Mouse (Mus musculus) CH12.LX (cell line): Measurements from ENCODE around the gene Apoc2. TPM values are rescaled to one million over a fixed set of nuclear protein-coding genes. Genes with fewer than 3 reads are reported as not detected.

Source experiments
- DNase-seq: peaks from one replicate; pipeline ENCODE4 v3.0.0-alpha.2; 2013; ENCODE audit errors: extremely low read depth
- H3K27ac ChIP-seq: 2 replicates; pipeline ENCODE4 v1.5.1; 2012; ENCODE audit warnings: low read depth, mild to moderate bottlenecking, control low read depth, moderate library complexity; ENCODE audit not compliant: insufficient read depth
- H3K27me3 ChIP-seq: replicated peaks from 2 replicates; pipeline ENCODE3; 2012; ENCODE audit warnings: inconsistent platforms
- H3K36me3 ChIP-seq, 2 experiments: replicated peaks in 1 of 2; 2 replicates each; pipeline versions ENCODE3 to v1.6.1; 2012; ENCODE audit warnings: inconsistent platforms in 1 of 2, low read length in 1 of 2, mild to moderate bottlenecking in 1 of 2, mixed read lengths in 1 of 2, moderate library complexity in 1 of 2; ENCODE audit not compliant: control insufficient read depth in 1 of 2, insufficient read depth in 1 of 2
- H3K4me1 ChIP-seq, 2 experiments: 2 replicates each; pipeline ENCODE4 v1.6.1; 2012; ENCODE audit warnings: inconsistent platforms in 1 of 2, moderate library complexity in 1 of 2; ENCODE audit not compliant: insufficient read depth in 2 of 2, control insufficient read depth in 1 of 2
- H3K4me2 ChIP-seq: 2 replicates; pipeline ENCODE4 v1.6.1; 2012; ENCODE audit warnings: low read depth, mild to moderate bottlenecking, control low read depth; ENCODE audit not compliant: poor library complexity, insufficient read depth, severe bottlenecking
- H3K4me3 ChIP-seq, 3 experiments: fragments of 150-350 bp in 1 of 3; sonication (generic) in 1 of 3; replicated peaks in 1 of 3; 2 replicates each; pipeline versions ENCODE3 to v1.5.1; 2011 to 2012; ENCODE audit warnings: low read depth in 2 of 3, low read length in 2 of 3, mild to moderate bottlenecking in 2 of 3, moderate library complexity in 2 of 3, control low read depth in 1 of 3, improper control_type of control experiment in 1 of 3, inconsistent platforms in 1 of 3, mixed read lengths in 1 of 3; ENCODE audit not compliant: poor library complexity in 1 of 3
- H3K79me2 ChIP-seq: replicated peaks from 2 replicates; pipeline ENCODE4 v1.6.1; 2012; ENCODE audit warnings: mild to moderate bottlenecking, moderate library complexity; ENCODE audit not compliant: control insufficient read depth, poor library complexity, insufficient read depth, severe bottlenecking; ENCODE audit errors: extremely low read depth
- H3K9ac ChIP-seq: 2 replicates; pipeline ENCODE4 v1.6.1; 2012; ENCODE audit warnings: low read depth, mild to moderate bottlenecking, control low read depth, moderate library complexity; ENCODE audit not compliant: insufficient read depth
- H3K9me3 ChIP-seq: replicated peaks from 2 replicates; pipeline ENCODE3; 2012; ENCODE audit warnings: low read length, inconsistent platforms, mixed read lengths
- ELF1 ChIP-seq: IDR thresholded peaks from 2 replicates; pipeline ENCODE4 v1.6.1; 2014; ENCODE audit warnings: low read depth, mild to moderate bottlenecking, inconsistent platforms, low read length, improper control_type of control experiment
- EP300 ChIP-seq: IDR thresholded peaks from 2 replicates; pipeline ENCODE4 v1.6.1; 2011; ENCODE audit warnings: low read length, improper control_type of control experiment
- ETS1 ChIP-seq: conservative IDR thresholded peaks from 2 replicates; pipeline ENCODE4 v1.6.1; 2012; ENCODE audit warnings: low read depth, mild to moderate bottlenecking, inconsistent platforms, low read length, improper control_type of control experiment, moderate library complexity
- IRF4 ChIP-seq: IDR thresholded peaks from 2 replicates; pipeline ENCODE4 v1.6.1; 2014; ENCODE audit warnings: low read depth, mild to moderate bottlenecking, inconsistent platforms, low read length, improper control_type of control experiment
- JUN ChIP-seq: IDR thresholded peaks from 2 replicates; pipeline ENCODE4 v1.6.1; 2011; ENCODE audit warnings: low read depth, mild to moderate bottlenecking, low read length, improper control_type of control experiment, moderate library complexity; ENCODE audit not compliant: insufficient read depth
- KAT2A ChIP-seq: IDR thresholded peaks from 2 replicates; pipeline ENCODE4 v1.6.1; 2012; ENCODE audit warnings: low read length, improper control_type of control experiment, inconsistent platforms; ENCODE audit not compliant: insufficient replicate concordance
- MAX ChIP-seq: IDR thresholded peaks from 2 replicates; pipeline ENCODE4 v1.6.1; 2011; ENCODE audit warnings: low read length, improper control_type of control experiment
- MAZ ChIP-seq: IDR thresholded peaks from 2 replicates; pipeline ENCODE4 v1.6.1; 2012; ENCODE audit warnings: low read depth, mild to moderate bottlenecking, inconsistent platforms, low read length, improper control_type of control experiment, moderate library complexity
- MEF2A ChIP-seq: IDR thresholded peaks from 2 replicates; pipeline ENCODE4 v1.6.1; 2014; ENCODE audit warnings: low read depth, mild to moderate bottlenecking, inconsistent platforms, low read length, improper control_type of control experiment, borderline replicate concordance
- MXI1 ChIP-seq: IDR thresholded peaks from 2 replicates; pipeline ENCODE4 v1.6.1; 2011; ENCODE audit warnings: mild to moderate bottlenecking, low read depth, low read length, improper control_type of control experiment
- NELFE ChIP-seq: IDR thresholded peaks from 2 replicates; pipeline ENCODE4 v1.6.1; 2011; ENCODE audit warnings: low read depth, low read length, improper control_type of control experiment
- PAX5 ChIP-seq: IDR thresholded peaks from 2 replicates; pipeline ENCODE4 v1.6.1; 2012; ENCODE audit warnings: low read length, inconsistent platforms, mixed read lengths
- POLR2A ChIP-seq: IDR thresholded peaks from 2 replicates; pipeline ENCODE4 v1.6.1; 2011; ENCODE audit warnings: low read depth, mild to moderate bottlenecking, improper control_type of control experiment, low read length
- RAD21 ChIP-seq: IDR thresholded peaks from 2 replicates; pipeline ENCODE4 v1.6.1; 2011; ENCODE audit warnings: low read depth, mild to moderate bottlenecking, low read length, improper control_type of control experiment, moderate library complexity
- TBP ChIP-seq: conservative IDR thresholded peaks from 2 replicates; pipeline ENCODE4 v1.6.1; 2011; ENCODE audit warnings: low read depth, low read length, improper control_type of control experiment
- UBTF ChIP-seq: IDR thresholded peaks from 2 replicates; pipeline ENCODE4 v1.6.1; 2012; ENCODE audit warnings: low read depth, mild to moderate bottlenecking, inconsistent platforms, low read length, improper control_type of control experiment, moderate library complexity
- ZC3H11A ChIP-seq: IDR thresholded peaks from 2 replicates; pipeline ENCODE4 v1.6.1; 2012; ENCODE audit warnings: low read depth, mild to moderate bottlenecking, inconsistent platforms, low read length, improper control_type of control experiment
- ZMIZ1 ChIP-seq: IDR thresholded peaks from 2 replicates; pipeline ENCODE4 v1.6.1; 2012; ENCODE audit warnings: low read depth, mild to moderate bottlenecking, inconsistent platforms, low read length, improper control_type of control experiment
- dilution Hi-C: fragments of 300-500 bp; cut with MboI; formaldehyde crosslinking; loops from 2 replicates; pipeline ENCODE4 v1.14.3; 2020; ENCODE audit warnings: low sequenced_read_pairs; ENCODE audit not compliant: extremely low pct_unique_long_range_greater_than_20kb, extremely low pct_ligation_motif_present
- in situ Hi-C: fragments of 300-500 bp; cut with MboI; formaldehyde crosslinking; loops from 3 replicates; pipeline ENCODE4 v1.14.3; 2019; ENCODE audit warnings: low sequenced_read_pairs, low pct_ligation_motif_present, low pct_unique_long_range_greater_than_20kb, mixed read lengths
- polyA plus RNA-seq: library from polyadenylated mRNA; unstranded; fragments of >175 nt; gene quantifications from 2 replicates; pipeline ENCODE4 v1.2.1, GENCODE M21; 2012; ENCODE audit warnings: low read depth; ENCODE audit not compliant: insufficient read length
- total RNA-seq, 2 experiments: library from RNA; depleted of rRNA; stranded (reverse); fragments of 300-350 nt in 1 of 2; fragments of >200 nt in 1 of 2; gene quantifications; 2 replicates each; pipeline ENCODE4 v1.2.3; 2012 to 2014

The Apoc2 gene
- total and polyA plus RNA-seq, 3 experiments: not detected

DNA sequence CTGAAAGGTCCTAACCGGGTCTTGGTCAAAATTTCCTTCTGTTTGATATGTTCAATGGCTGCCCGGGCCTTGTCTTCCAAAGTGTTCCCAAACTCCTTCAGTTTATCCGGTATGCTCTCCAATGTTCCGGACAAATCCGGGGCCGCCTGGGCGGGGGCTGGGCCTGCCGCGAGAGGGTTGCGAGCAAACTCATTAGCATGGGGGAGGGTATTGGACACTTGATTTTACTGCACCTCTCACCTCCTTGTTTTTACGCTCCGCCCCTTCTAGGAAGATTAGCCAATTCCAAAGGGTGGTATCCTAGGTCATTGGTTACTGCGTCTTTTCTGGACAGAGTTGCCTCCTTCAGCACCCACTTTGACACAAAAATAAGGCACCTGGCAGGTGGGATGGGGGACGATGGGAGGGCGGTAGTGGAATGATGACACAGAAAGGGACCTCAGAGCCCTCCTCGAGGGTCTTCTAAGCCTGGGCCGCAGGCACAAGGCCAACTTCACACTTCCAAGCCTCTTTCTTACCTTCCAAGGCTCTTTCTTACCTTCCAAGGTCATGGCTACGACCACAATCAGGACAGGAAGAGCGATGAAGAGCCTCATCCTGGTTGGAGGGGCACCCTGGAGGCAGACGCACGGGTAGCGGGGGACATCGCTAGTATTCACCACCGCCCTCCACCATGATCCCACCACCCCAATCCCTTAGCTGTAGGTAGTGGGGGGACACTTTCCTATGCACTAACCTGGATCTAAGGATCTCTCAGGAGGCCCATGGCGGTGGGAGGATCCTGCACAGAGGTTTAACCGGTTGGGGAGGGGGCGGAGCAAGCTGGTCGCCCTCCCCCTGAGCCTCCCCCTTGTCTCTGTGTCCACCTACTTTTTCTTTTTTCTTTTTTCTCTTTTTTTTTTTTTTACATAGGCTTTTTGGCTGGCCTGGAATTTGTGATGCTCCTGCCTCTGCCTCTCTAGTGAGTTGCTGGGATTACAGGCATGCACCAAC is 14.4 kb upstream of the Apoc2 start, which contains the start of gene Apoc1:
Apoc1 (minus strand) TSS at position 788 of the 993 bp plus-strand sequence.
- Histone ChIP-seq H3K9ac (no peak within 1 kb of the TSS), H3K4me3 (no peak within 1 kb of the TSS), H3K27me3 (no peaks in the 10 kb centered on the region), H3K27ac (no peak within 1 kb of the TSS), H3K4me1 (0 out of 4 replicates have a peak, but pooled peaks cover 0 to under 1% of the 10 kb centered on the region in 2 experiments), H3K79me2 (no peaks in the 10 kb centered on the region), H3K9me3 (peaks cover 5% of the 10 kb centered on the region), H3K36me3 (peaks cover 10 to 14% of the 10 kb centered on the region in 2 experiments), H3K4me2 (no peak within 1 kb of the TSS)
- in situ Hi-C loops (no loop called here), dilution Hi-C loops (no loop called here)
- no peak for TF ChIP-seq MAX
- no peak for TF ChIP-seq MXI1
- no peak for TF ChIP-seq TBP
- TF ChIP-seq POLR2A: no peak
- DNase-seq: no peak

DNA sequence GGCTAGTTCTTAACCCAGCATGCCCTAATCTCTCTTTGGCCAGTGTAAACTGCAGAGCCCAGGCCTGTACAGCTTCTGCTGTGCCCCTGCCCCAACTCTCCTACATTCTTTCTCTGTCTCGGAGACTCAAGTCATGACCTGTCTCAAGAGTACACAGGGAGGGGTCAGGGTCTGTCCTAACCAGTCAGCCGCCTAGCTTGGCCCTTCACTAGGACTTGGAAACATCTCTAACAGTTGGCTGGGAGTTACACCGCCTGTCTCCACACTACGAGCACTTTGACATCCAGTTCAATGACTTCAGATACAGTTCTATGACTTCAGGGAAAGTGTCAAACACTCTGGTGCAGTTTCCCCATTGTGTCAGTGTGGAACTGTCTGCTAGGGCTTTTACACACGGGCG is 13.7 kb upstream of the Apoc2 start:
- no peak overlapping the region for H3K9ac ChIP-seq
- no peaks in the 10 kb centered on the region for H3K79me2 ChIP-seq
- H3K4me3 ChIP-seq: no peak overlapping the region
- H3K9me3 ChIP-seq: peaks cover under 1% of the 10 kb centered on the region
- no peak overlapping the region for H3K4me2 ChIP-seq
- peaks cover 0 to 8% of the 10 kb centered on the region in 2 experiments; a peak in 1 of 4 replicates for H3K4me1 ChIP-seq
- H3K36me3 ChIP-seq: peaks cover 3 to 7% of the 10 kb centered on the region in 2 experiments
- in situ Hi-C loops (no loop called here), dilution Hi-C loops (no loop called here)
- no peak for DNase-seq
- no peaks in the 10 kb centered on the region for H3K27me3 ChIP-seq
- TF ChIP-seq KAT2A (no peak), MEF2A (no peak), MAZ (no peak), ZMIZ1 (no peak), IRF4 (no peak), ZC3H11A (no peak), UBTF (no peak), ELF1 (no peak), MAX (no peak), ETS1 (no peak), MXI1 (no peak), PAX5 (no peak), NELFE (no peak), EP300 (no peak), JUN (no peak), POLR2A (no peak), RAD21 (no peak)
- H3K27ac ChIP-seq: no peak overlapping the region
